Mouse (Mus musculus) retina, embryonic 14.5 days (tissue): ENCODE measurements at regions not wholly inside any gene's neighbourhood (a gene's known extent, or its start where the extent isn't known, plus 50 kb on each side); places are given as distances from the start of the nearest gene placed in this dataset.

Experiments
- DNase-seq: peaks from one replicate; pipeline ENCODE4 v3.0.0-alpha.2; 2015; ENCODE audit warnings: low spot score

DNA sequence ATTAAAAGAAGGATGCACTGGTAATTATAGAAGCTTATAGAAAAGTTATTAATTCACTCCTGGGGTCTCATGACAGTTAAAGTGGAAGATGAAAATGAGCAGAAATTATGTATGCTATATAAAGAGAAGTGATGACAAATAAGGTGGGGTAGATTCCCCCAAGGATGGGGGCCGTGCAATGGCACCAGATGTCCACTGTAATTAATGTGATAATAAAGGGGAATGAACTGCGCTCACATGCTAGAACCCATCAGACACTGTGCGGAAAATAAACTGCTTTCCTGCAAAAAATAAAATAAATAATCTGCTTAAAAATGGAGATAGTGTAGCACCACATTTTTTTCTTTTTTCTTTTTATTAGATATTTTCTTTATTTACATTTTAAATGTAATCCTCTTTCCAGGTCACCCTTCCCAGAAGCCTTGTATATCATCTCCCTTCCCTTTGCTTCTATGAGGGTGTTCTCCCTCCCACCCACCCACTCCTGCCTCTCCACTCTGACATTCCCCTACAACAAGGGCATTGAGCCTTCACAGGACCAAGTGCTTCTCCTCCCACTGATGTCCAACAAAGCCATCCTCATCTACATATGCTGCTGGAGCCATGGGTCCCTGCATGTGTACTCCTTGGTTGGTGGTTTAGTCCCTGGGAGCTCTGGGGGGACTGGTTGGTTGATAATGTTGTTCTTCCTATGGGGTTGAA is 934.0 kb upstream of the Pcdh20 start:
- no peak for DNase-seq

- peak; percentile 65 for DNase-seq
Observed at GRCm38 (mm10) chr14:89402568-89403339, 931.6 kb upstream of the Pcdh20 start.

DNA sequence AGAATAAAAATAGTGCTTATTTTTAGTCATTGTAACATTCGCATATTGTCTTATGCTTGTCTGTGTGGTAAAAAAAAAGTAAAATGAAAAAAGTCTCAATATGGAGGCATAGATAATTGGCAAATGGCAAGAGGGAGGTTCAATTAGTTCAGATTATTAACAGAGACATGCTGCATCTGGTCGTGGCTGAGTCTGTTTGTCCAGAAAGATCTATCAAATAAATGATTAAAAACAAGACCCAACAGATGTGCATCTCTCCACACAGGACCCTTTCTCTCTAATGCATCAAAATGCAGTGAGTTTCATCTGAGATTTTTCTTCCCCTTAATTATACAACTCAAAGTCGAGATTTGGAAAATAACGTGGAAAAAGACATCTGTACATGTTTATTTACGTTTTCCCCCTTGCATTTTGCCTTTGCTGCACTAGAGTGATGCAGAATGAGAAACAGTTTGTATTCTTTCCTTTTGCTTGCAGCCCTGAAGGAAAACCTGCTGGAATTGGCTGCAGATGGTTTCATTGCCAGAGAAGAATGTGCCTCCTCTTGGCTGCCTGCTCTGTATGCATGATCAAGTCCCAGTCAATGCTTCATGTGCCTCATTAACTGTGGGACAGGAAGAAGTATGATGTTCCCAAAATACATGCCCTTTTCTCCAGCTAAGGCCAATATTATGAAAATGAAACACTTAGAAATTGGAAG is 886.0 kb upstream of the Pcdh20 start:
- no peak for DNase-seq

DNA sequence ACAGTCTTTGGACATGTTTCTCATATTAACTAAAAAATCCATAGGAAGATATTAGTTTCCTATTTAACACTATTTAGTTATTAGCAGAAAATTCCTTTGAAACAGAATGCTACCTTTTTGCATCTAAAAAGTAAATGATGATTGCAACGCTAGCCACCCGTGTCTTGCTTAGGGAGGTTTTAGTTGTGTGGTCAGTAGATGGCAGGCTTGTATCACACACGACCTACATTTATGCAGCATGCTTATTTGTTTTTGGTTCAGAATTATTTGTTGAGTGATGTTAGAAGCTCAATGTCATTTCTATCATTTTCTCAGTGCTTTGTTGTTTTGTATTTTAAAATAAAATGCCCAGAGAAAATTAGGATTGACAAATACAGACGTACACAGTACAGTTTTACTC is 876.8 kb upstream of the Pcdh20 start:
- DNase-seq = peak; percentile 68

DNA sequence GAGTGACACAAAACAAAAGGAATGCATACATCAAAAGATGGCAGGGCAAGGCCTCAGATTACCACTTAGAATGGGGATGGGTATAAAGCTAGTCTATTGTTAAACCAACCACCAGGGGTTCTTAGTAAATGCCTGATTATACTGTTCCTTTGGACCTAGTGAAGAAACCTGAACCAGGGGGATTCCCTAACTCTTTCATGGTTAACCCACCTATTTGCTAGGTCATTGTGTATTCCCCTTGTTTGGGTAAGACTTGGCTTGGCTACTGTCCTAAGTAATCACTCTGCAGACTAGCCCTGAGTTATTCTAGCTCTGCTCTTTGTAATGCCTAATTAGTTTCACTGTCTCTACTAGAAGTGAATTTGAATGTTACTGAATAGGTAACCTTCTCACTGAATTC is 853.9 kb upstream of the Pcdh20 start:
- no peak for DNase-seq

DNA sequence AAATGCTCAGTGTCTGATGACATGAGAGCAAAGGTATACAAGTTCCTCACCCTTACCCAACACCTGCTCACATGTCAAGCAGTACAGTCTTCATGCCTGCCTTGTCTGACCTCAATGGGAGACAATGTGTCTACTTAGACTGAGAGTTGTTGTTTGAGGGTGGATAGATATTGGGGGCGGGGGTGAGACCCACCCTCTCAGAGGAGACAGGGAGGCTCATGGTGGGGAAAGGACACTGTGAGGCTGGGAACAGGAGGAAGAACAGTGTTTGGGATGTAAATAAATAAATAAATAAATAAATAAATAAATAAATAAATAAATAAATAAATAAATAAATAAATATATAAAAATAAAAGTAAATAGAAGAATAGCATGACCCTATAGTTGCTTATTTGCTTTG is 837.3 kb upstream of the Pcdh20 start:
- no peak for DNase-seq
